Mouse (Mus musculus) CH12.LX (cell line): ENCODE results near the gene Rhbg.

Experiments
- CTCF ChIP-seq, 2 experiments: IDR thresholded peaks in 1 of 2; conservative IDR thresholded peaks in 1 of 2; 2 replicates each; pipeline ENCODE4 v1.5.1; 2011 to 2012; ENCODE audit warnings: low read depth in 2 of 2, low read length in 2 of 2, improper control_type of control experiment in 1 of 2, inconsistent platforms in 1 of 2, mild to moderate bottlenecking in 1 of 2, moderate library complexity in 1 of 2
- EP300 ChIP-seq: IDR thresholded peaks from 2 replicates; pipeline ENCODE4 v1.6.1; 2011; ENCODE audit warnings: low read length, improper control_type of control experiment
- USF1 ChIP-seq: IDR thresholded peaks from 2 replicates; pipeline ENCODE4 v1.6.1; 2014; ENCODE audit warnings: low read depth, mild to moderate bottlenecking, inconsistent platforms, low read length, improper control_type of control experiment
- ZNF384 ChIP-seq: IDR thresholded peaks from 2 replicates; pipeline ENCODE4 v1.6.1; 2012; ENCODE audit warnings: low read depth, low read length, improper control_type of control experiment, inconsistent platforms

DNA sequence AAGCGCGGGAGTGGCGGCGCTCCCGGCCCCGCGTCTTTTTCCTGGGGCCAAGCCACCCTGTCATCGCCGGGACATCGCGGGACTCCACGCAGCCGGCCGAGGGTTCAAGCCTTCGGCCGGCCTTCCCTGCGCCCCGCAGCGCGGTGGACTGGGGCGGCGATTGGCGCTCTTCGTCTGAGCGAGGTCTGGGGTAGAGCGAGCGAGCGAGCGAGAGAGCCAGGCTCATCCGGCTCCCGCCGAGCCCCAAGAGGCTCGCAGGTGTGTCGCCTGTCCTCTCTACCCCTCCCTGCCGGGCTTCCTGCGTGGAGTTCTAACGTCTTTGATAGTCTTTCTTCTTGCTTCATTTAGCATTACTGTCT, 53.6 kb downstream of the Rhbg start:
- TF ChIP-seq EP300 (no peak), USF1 (no peak), ZNF384 (no peak), CTCF (conservative IDR thresholded peaks at IDR 0.05 in 1 of 2, IDR thresholded peaks at IDR 0.05 in 1 of 2; ENCODE audit: low read depth in 2 of 2, low read length in 2 of 2) (no peak)
